Mouse (Mus musculus) CH12.LX (cell line): ENCODE results near the gene Vangl2. TPM values are rescaled to one million over a fixed set of nuclear protein-coding genes. Genes with fewer than 3 reads are reported as not detected.

ENCODE experiments used
- DNase-seq: peaks from one replicate; pipeline ENCODE4 v3.0.0-alpha.2; 2013; ENCODE audit errors: extremely low read depth
- H3K27ac ChIP-seq: 2 replicates; pipeline ENCODE4 v1.5.1; 2012; ENCODE audit warnings: low read depth, mild to moderate bottlenecking, control low read depth, moderate library complexity; ENCODE audit not compliant: insufficient read depth
- H3K27me3 ChIP-seq: replicated peaks from 2 replicates; pipeline ENCODE3; 2012; ENCODE audit warnings: inconsistent platforms
- H3K36me3 ChIP-seq, 2 experiments: replicated peaks in 1 of 2; 2 replicates each; pipeline versions ENCODE3 to v1.6.1; 2012; ENCODE audit warnings: inconsistent platforms in 1 of 2, low read length in 1 of 2, mild to moderate bottlenecking in 1 of 2, mixed read lengths in 1 of 2, moderate library complexity in 1 of 2; ENCODE audit not compliant: control insufficient read depth in 1 of 2, insufficient read depth in 1 of 2
- H3K4me1 ChIP-seq, 2 experiments: 2 replicates each; pipeline ENCODE4 v1.6.1; 2012; ENCODE audit warnings: inconsistent platforms in 1 of 2, moderate library complexity in 1 of 2; ENCODE audit not compliant: insufficient read depth in 2 of 2, control insufficient read depth in 1 of 2
- H3K4me2 ChIP-seq: 2 replicates; pipeline ENCODE4 v1.6.1; 2012; ENCODE audit warnings: low read depth, mild to moderate bottlenecking, control low read depth; ENCODE audit not compliant: poor library complexity, insufficient read depth, severe bottlenecking
- H3K4me3 ChIP-seq, 3 experiments: fragments of 150-350 bp in 1 of 3; sonication (generic) in 1 of 3; replicated peaks in 1 of 3; 2 replicates each; pipeline versions ENCODE3 to v1.5.1; 2011 to 2012; ENCODE audit warnings: low read depth in 2 of 3, low read length in 2 of 3, mild to moderate bottlenecking in 2 of 3, moderate library complexity in 2 of 3, control low read depth in 1 of 3, improper control_type of control experiment in 1 of 3, inconsistent platforms in 1 of 3, mixed read lengths in 1 of 3; ENCODE audit not compliant: poor library complexity in 1 of 3
- H3K79me2 ChIP-seq: replicated peaks from 2 replicates; pipeline ENCODE4 v1.6.1; 2012; ENCODE audit warnings: mild to moderate bottlenecking, moderate library complexity; ENCODE audit not compliant: control insufficient read depth, poor library complexity, insufficient read depth, severe bottlenecking; ENCODE audit errors: extremely low read depth
- H3K9ac ChIP-seq: 2 replicates; pipeline ENCODE4 v1.6.1; 2012; ENCODE audit warnings: low read depth, mild to moderate bottlenecking, control low read depth, moderate library complexity; ENCODE audit not compliant: insufficient read depth
- H3K9me3 ChIP-seq: replicated peaks from 2 replicates; pipeline ENCODE3; 2012; ENCODE audit warnings: low read length, inconsistent platforms, mixed read lengths
- CHD1 ChIP-seq: IDR thresholded peaks from 2 replicates; pipeline ENCODE4 v1.6.1; 2012; ENCODE audit warnings: low read depth, low read length, improper control_type of control experiment, inconsistent platforms
- CHD2 ChIP-seq: IDR thresholded peaks from 2 replicates; pipeline ENCODE4 v1.6.1; 2011; ENCODE audit warnings: low read length, improper control_type of control experiment
- CTCF ChIP-seq, 2 experiments: IDR thresholded peaks in 1 of 2; conservative IDR thresholded peaks in 1 of 2; 2 replicates each; pipeline ENCODE4 v1.5.1; 2011 to 2012; ENCODE audit warnings: low read depth in 2 of 2, low read length in 2 of 2, improper control_type of control experiment in 1 of 2, inconsistent platforms in 1 of 2, mild to moderate bottlenecking in 1 of 2, moderate library complexity in 1 of 2
- E2F4 ChIP-seq: IDR thresholded peaks from 2 replicates; pipeline ENCODE4 v1.6.1; 2011; ENCODE audit warnings: low read depth, low read length, improper control_type of control experiment; ENCODE audit not compliant: insufficient replicate concordance
- ELF1 ChIP-seq: IDR thresholded peaks from 2 replicates; pipeline ENCODE4 v1.6.1; 2014; ENCODE audit warnings: low read depth, mild to moderate bottlenecking, inconsistent platforms, low read length, improper control_type of control experiment
- ETS1 ChIP-seq: conservative IDR thresholded peaks from 2 replicates; pipeline ENCODE4 v1.6.1; 2012; ENCODE audit warnings: low read depth, mild to moderate bottlenecking, inconsistent platforms, low read length, improper control_type of control experiment, moderate library complexity
- GABPA ChIP-seq: IDR thresholded peaks from 2 replicates; pipeline ENCODE4 v1.6.1; 2012; ENCODE audit warnings: low read depth, low read length, improper control_type of control experiment, inconsistent platforms; ENCODE audit not compliant: insufficient replicate concordance
- IRF4 ChIP-seq: IDR thresholded peaks from 2 replicates; pipeline ENCODE4 v1.6.1; 2014; ENCODE audit warnings: low read depth, mild to moderate bottlenecking, inconsistent platforms, low read length, improper control_type of control experiment
- JUN ChIP-seq: IDR thresholded peaks from 2 replicates; pipeline ENCODE4 v1.6.1; 2011; ENCODE audit warnings: low read depth, mild to moderate bottlenecking, low read length, improper control_type of control experiment, moderate library complexity; ENCODE audit not compliant: insufficient read depth
- JUND ChIP-seq: conservative IDR thresholded peaks from 2 replicates; pipeline ENCODE4 v1.6.1; 2011; ENCODE audit warnings: low read depth, low read length, improper control_type of control experiment
- KAT2A ChIP-seq: IDR thresholded peaks from 2 replicates; pipeline ENCODE4 v1.6.1; 2012; ENCODE audit warnings: low read length, improper control_type of control experiment, inconsistent platforms; ENCODE audit not compliant: insufficient replicate concordance
- MAFK ChIP-seq: IDR thresholded peaks from 2 replicates; pipeline ENCODE4 v1.6.1; 2011; ENCODE audit warnings: low read length, improper control_type of control experiment; ENCODE audit not compliant: insufficient replicate concordance
- MAX ChIP-seq: IDR thresholded peaks from 2 replicates; pipeline ENCODE4 v1.6.1; 2011; ENCODE audit warnings: low read length, improper control_type of control experiment
- MAZ ChIP-seq: IDR thresholded peaks from 2 replicates; pipeline ENCODE4 v1.6.1; 2012; ENCODE audit warnings: low read depth, mild to moderate bottlenecking, inconsistent platforms, low read length, improper control_type of control experiment, moderate library complexity
- MXI1 ChIP-seq: IDR thresholded peaks from 2 replicates; pipeline ENCODE4 v1.6.1; 2011; ENCODE audit warnings: mild to moderate bottlenecking, low read depth, low read length, improper control_type of control experiment
- MYC ChIP-seq: IDR thresholded peaks from 2 replicates; pipeline ENCODE4 v1.6.1; 2011; ENCODE audit warnings: low read depth, mild to moderate bottlenecking, improper control_type of control experiment, low read length
- NELFE ChIP-seq: IDR thresholded peaks from 2 replicates; pipeline ENCODE4 v1.6.1; 2011; ENCODE audit warnings: low read depth, low read length, improper control_type of control experiment
- POLR2A ChIP-seq: IDR thresholded peaks from 2 replicates; pipeline ENCODE4 v1.6.1; 2011; ENCODE audit warnings: low read depth, mild to moderate bottlenecking, improper control_type of control experiment, low read length
- RAD21 ChIP-seq: IDR thresholded peaks from 2 replicates; pipeline ENCODE4 v1.6.1; 2011; ENCODE audit warnings: low read depth, mild to moderate bottlenecking, low read length, improper control_type of control experiment, moderate library complexity
- SIN3A ChIP-seq: IDR thresholded peaks from 2 replicates; pipeline ENCODE4 v1.6.1; 2012; ENCODE audit warnings: low read length, improper control_type of control experiment, inconsistent platforms
- SMC3 ChIP-seq: IDR thresholded peaks from 2 replicates; pipeline ENCODE4 v1.6.1; 2011; ENCODE audit warnings: low read depth, low read length, improper control_type of control experiment
- TBP ChIP-seq: conservative IDR thresholded peaks from 2 replicates; pipeline ENCODE4 v1.6.1; 2011; ENCODE audit warnings: low read depth, low read length, improper control_type of control experiment
- TCF12 ChIP-seq: IDR thresholded peaks from 2 replicates; pipeline ENCODE4 v1.6.1; 2014; ENCODE audit warnings: low read depth, mild to moderate bottlenecking, inconsistent platforms, low read length, improper control_type of control experiment
- USF1 ChIP-seq: IDR thresholded peaks from 2 replicates; pipeline ENCODE4 v1.6.1; 2014; ENCODE audit warnings: low read depth, mild to moderate bottlenecking, inconsistent platforms, low read length, improper control_type of control experiment
- USF2 ChIP-seq: conservative IDR thresholded peaks from 2 replicates; pipeline ENCODE4 v1.6.1; 2011; ENCODE audit warnings: low read depth, low read length, improper control_type of control experiment
- ZC3H11A ChIP-seq: IDR thresholded peaks from 2 replicates; pipeline ENCODE4 v1.6.1; 2012; ENCODE audit warnings: low read depth, mild to moderate bottlenecking, inconsistent platforms, low read length, improper control_type of control experiment
- ZKSCAN1 ChIP-seq: IDR thresholded peaks from 2 replicates; pipeline ENCODE4 v1.6.1; 2012; ENCODE audit warnings: low read depth, inconsistent platforms, low read length, improper control_type of control experiment, borderline replicate concordance
- ZMIZ1 ChIP-seq: IDR thresholded peaks from 2 replicates; pipeline ENCODE4 v1.6.1; 2012; ENCODE audit warnings: low read depth, mild to moderate bottlenecking, inconsistent platforms, low read length, improper control_type of control experiment
- ZNF384 ChIP-seq: IDR thresholded peaks from 2 replicates; pipeline ENCODE4 v1.6.1; 2012; ENCODE audit warnings: low read depth, low read length, improper control_type of control experiment, inconsistent platforms
- dilution Hi-C: fragments of 300-500 bp; cut with MboI; formaldehyde crosslinking; loops from 2 replicates; pipeline ENCODE4 v1.14.3; 2020; ENCODE audit warnings: low sequenced_read_pairs; ENCODE audit not compliant: extremely low pct_unique_long_range_greater_than_20kb, extremely low pct_ligation_motif_present
- in situ Hi-C: fragments of 300-500 bp; cut with MboI; formaldehyde crosslinking; loops from 3 replicates; pipeline ENCODE4 v1.14.3; 2019; ENCODE audit warnings: low sequenced_read_pairs, low pct_ligation_motif_present, low pct_unique_long_range_greater_than_20kb, mixed read lengths
- polyA plus RNA-seq: library from polyadenylated mRNA; unstranded; fragments of >175 nt; gene quantifications from 2 replicates; pipeline ENCODE4 v1.2.1, GENCODE M21; 2012; ENCODE audit warnings: low read depth; ENCODE audit not compliant: insufficient read length
- total RNA-seq, 2 experiments: library from RNA; depleted of rRNA; stranded (reverse); fragments of 300-350 nt in 1 of 2; fragments of >200 nt in 1 of 2; gene quantifications; 2 replicates each; pipeline ENCODE4 v1.2.3; 2012 to 2014

Gene Vangl2
- total and polyA plus RNA-seq, 3 experiments, result 3.6 to 7.9 (median 7.3) TPM

- in situ Hi-C loops, result loop anchor here (5.0 kb wide), 1 partner anchor 174 kb away; no protein-coding TSS in a partner anchor
- dilution Hi-C loops, result no loop called here
- DNase-seq, result no peak
- no peak overlapping the region for H3K4me2 ChIP-seq
- no peaks in the 10 kb centered on the region for H3K79me2 ChIP-seq
- H3K4me3 ChIP-seq, result no peak overlapping the region
- no peak overlapping the region for H3K27ac ChIP-seq
- H3K36me3 ChIP-seq, result peaks cover 11 to 43% of the 10 kb centered on the region in 2 experiments
- H3K4me1 ChIP-seq, result peaks cover 3 to 8% of the 10 kb centered on the region in 2 experiments; a peak in 1 of 4 replicates
- no peak overlapping the region for H3K9ac ChIP-seq
- H3K9me3 ChIP-seq, result no peaks in the 10 kb centered on the region
- H3K27me3 ChIP-seq, result no peaks in the 10 kb centered on the region
- TF ChIP-seq ZC3H11A (no peak), MAZ (no peak), USF2 (no peak), RAD21 (no peak), E2F4 (no peak), SMC3 (no peak), ETS1 (no peak), JUN (no peak), JUND (no peak), USF1 (no peak), CHD1 (no peak), ZNF384 (no peak), MAX (no peak), ELF1 (no peak), POLR2A (no peak), MYC (no peak)
Observed at GRCm38 (mm10) chr1:172001665-172002064, 26.6 kb downstream of the Vangl2 start.

GRCm38 (mm10) chr1:172000641-172001040, 27.6 kb downstream of the Vangl2 start:
- in situ Hi-C loops (loop anchor here (5.0 kb wide), 1 partner anchor 173 kb away; no protein-coding TSS in a partner anchor), dilution Hi-C loops (no loop called here)
- H3K4me1 ChIP-seq, result peaks cover 3 to 15% of the 10 kb centered on the region in 2 experiments; a peak in 3 of 4 replicates
- peaks cover 8 to 34% of the 10 kb centered on the region in 2 experiments for H3K36me3 ChIP-seq
- no peak overlapping the region for H3K9ac ChIP-seq
- DNase-seq, result peak; percentile 91
- no peak overlapping the region for H3K4me3 ChIP-seq
- no peaks in the 10 kb centered on the region for H3K9me3 ChIP-seq
- no peak overlapping the region for H3K4me2 ChIP-seq
- H3K79me2 ChIP-seq, result no peaks in the 10 kb centered on the region
- no peak overlapping the region for H3K27ac ChIP-seq
- no peaks in the 10 kb centered on the region for H3K27me3 ChIP-seq
- no peak for TF ChIP-seq TBP
- TF ChIP-seq ZMIZ1, result no peak
- TF ChIP-seq KAT2A, result no peak
- peak; percentile 29; the same call in 1 of the 2 replicates for TF ChIP-seq JUND
- TF ChIP-seq ETS1, result no peak
- TF ChIP-seq MAFK, result no peak
- TF ChIP-seq E2F4, result no peak
- TF ChIP-seq IRF4, result peak; percentile 81
- TF ChIP-seq ZNF384, result peak; percentile 88
- 0 out of 2 replicates have a peak, but pooled peaks have one; percentile 41 for TF ChIP-seq CHD2
- TF ChIP-seq ZKSCAN1, result no peak
- peak; percentile 99 for TF ChIP-seq RAD21
- TF ChIP-seq CTCF (conservative IDR thresholded peaks at IDR 0.05 in 1 of 2, IDR thresholded peaks at IDR 0.05 in 1 of 2; ENCODE audit: low read depth in 2 of 2, low read length in 2 of 2), result peak; percentile 25 to 96; a peak in 2 of 4 replicates
- TF ChIP-seq MYC, result 0 out of 2 replicates have a peak, but pooled peaks have one; percentile 46
- no peak for TF ChIP-seq CHD1
- 0 out of 2 replicates have a peak, but pooled peaks have one; percentile 42 for TF ChIP-seq TCF12
- TF ChIP-seq ELF1, result 0 out of 2 replicates have a peak, but pooled peaks have one; percentile 22
- no peak for TF ChIP-seq USF2
- no peak; the same call in 1 of the 2 replicates for TF ChIP-seq NELFE
- TF ChIP-seq MXI1, result peak; percentile 69; the same call in 1 of the 2 replicates
- peak; percentile 99 for TF ChIP-seq SMC3
- TF ChIP-seq POLR2A, result no peak
- no peak for TF ChIP-seq GABPA
- TF ChIP-seq MAZ, result peak; percentile 62; the same call in 1 of the 2 replicates
- 0 out of 2 replicates have a peak, but pooled peaks have one; percentile 49 for TF ChIP-seq SIN3A
